Mouse (Mus musculus) stomach, embryonic 15.5 days (tissue): Measurements from ENCODE around the gene Acat1. TPM values are rescaled to one million over a fixed set of nuclear protein-coding genes. Genes with fewer than 3 reads are reported as not detected.

Source experiments
- polyA plus RNA-seq: library from polyadenylated mRNA; unstranded; fragments of >200 nt; fragmentation: Nextera tagmentation; extraction: Ambion mirVana; gene quantifications from 2 replicates; pipeline ENCODE4 v1.2.1, GENCODE M21; 2015

The Acat1 gene
- polyA plus RNA-seq, 1 experiment from 2014 or later, result 106 TPM

Other genes starting within 250 kb of the Acat1 start
- 30.9 and 31.0 TPM in 2 replicates for gene Kdelc2, start 226.4 kb downstream of the Acat1 start, polyA plus RNA-seq
- 0.55 and 1.0 TPM in 2 replicates for gene 4930550C14Rik, start 208.1 kb downstream of the Acat1 start, polyA plus RNA-seq
- 11.8 and 12.4 TPM in 2 replicates for gene Atm, start 73.6 kb downstream of the Acat1 start, polyA plus RNA-seq
- gene Npat, start 73.3 kb downstream of the Acat1 start, polyA plus RNA-seq, result 14.6 and 15.6 TPM in 2 replicates
- gene Cul5, start 59.6 kb upstream of the Acat1 start, polyA plus RNA-seq, result 32.7 and 33.7 TPM in 2 replicates
- gene Rab39, start 95.8 kb upstream of the Acat1 start, polyA plus RNA-seq, result 0.53 and 0.59 TPM in 2 replicates
- gene Slc35f2, start 161.2 kb upstream of the Acat1 start, polyA plus RNA-seq, result 7.9 and 8.4 TPM in 2 replicates
- gene Sln, start 239.8 kb upstream of the Acat1 start, polyA plus RNA-seq, result 1.6 and 4.9 TPM in 2 replicates